Mouse (Mus musculus): ENCODE measurements around the gene Gm28047. TPM values are rescaled to one million over a fixed set of nuclear protein-coding genes. Genes with fewer than 3 reads are reported as not detected.
"Not testable (repeated sequence)": the region's sequence is repeated elsewhere in the genome, so short reads cannot be mapped to it uniquely, and the experiment has no call there.

The Gm28047 gene
- polyA plus RNA-seq, 1 experiment from 2014 or later = 0.08 TPM

GRCm38 (mm10) chr15:102663825-102664224 lies 39.0 kb upstream of the Gm28047 start:
- no peak for ATAC-seq (ENCODE audit: low FRiP score)
- no peaks in the 10 kb centered on the region for H3K4me1 ChIP-seq (ENCODE audit: control insufficient read depth, insufficient read depth, low read length)
- no peak overlapping the region for H3K4me2 ChIP-seq
- no peak overlapping the region for H3K4me3 ChIP-seq (ENCODE audit: low read depth, low read length)
- no peaks in the 10 kb centered on the region for H3K9me3 ChIP-seq (ENCODE audit: control insufficient read depth, low read length)
- H3K27me3 ChIP-seq (ENCODE audit: control insufficient read depth, insufficient read depth, low read length) = no peaks in the 10 kb centered on the region
- H3K9ac ChIP-seq (ENCODE audit: low read length) = no peak overlapping the region
- H3K36me3 ChIP-seq (ENCODE audit: control insufficient read depth, insufficient read depth, low read length) = peaks cover 21% of the 10 kb centered on the region
- DNase-seq (ENCODE audit: low spot score, missing footprints) = no peak
- WGBS = 88% methylated on average over 8 of the region's 8 CpGs
- no peak overlapping the region for H3K27ac ChIP-seq (ENCODE audit: low read depth, low read length)

- not testable (repeated sequence) for ATAC-seq (ENCODE audit: low FRiP score); H3K27ac ChIP-seq (ENCODE audit: low read depth, low read length); H3K4me2 ChIP-seq; H3K9ac ChIP-seq (ENCODE audit: low read length); DNase-seq (ENCODE audit: low spot score, missing footprints); H3K4me1 ChIP-seq (ENCODE audit: control insufficient read depth, insufficient read depth, low read length); H3K9me3 ChIP-seq (ENCODE audit: control insufficient read depth, low read length); H3K27me3 ChIP-seq (ENCODE audit: control insufficient read depth, insufficient read depth, low read length); H3K4me3 ChIP-seq (ENCODE audit: low read depth, low read length)
- peaks cover 21% of the 10 kb centered on the region for H3K36me3 ChIP-seq (ENCODE audit: control insufficient read depth, insufficient read depth, low read length)
- no CpG with 5 or more reads among the region's 2 CpGs for whole genome bisulfite sequencing
Measured at GRCm38 (mm10) chr15:102662601-102663000, 37.7 kb upstream of the Gm28047 start.

GRCm38 (mm10) chr15:102657926-102658381 lies 33.1 kb upstream of the Gm28047 start:
- ATAC-seq (ENCODE audit: low FRiP score) = no peak
- DNase-seq (ENCODE audit: low spot score, missing footprints) = peak; percentile 85
- Histone ChIP-seq H3K4me3 (ENCODE audit: low read depth, low read length) (no peak overlapping the region), H3K4me1 (ENCODE audit: control insufficient read depth, insufficient read depth, low read length) (no peaks in the 10 kb centered on the region), H3K27me3 (ENCODE audit: control insufficient read depth, insufficient read depth, low read length) (no peaks in the 10 kb centered on the region), H3K36me3 (ENCODE audit: control insufficient read depth, insufficient read depth, low read length) (peaks cover 4% of the 10 kb centered on the region; the same call in 1 of the 2 replicates), H3K9ac (ENCODE audit: low read length) (no peak overlapping the region), H3K9me3 (ENCODE audit: control insufficient read depth, low read length) (no peaks in the 10 kb centered on the region), H3K27ac (ENCODE audit: low read depth, low read length) (no peak overlapping the region), H3K4me2 (no peak overlapping the region)
- WGBS = 82% methylated on average over 3 of the region's 3 CpGs

DNA sequence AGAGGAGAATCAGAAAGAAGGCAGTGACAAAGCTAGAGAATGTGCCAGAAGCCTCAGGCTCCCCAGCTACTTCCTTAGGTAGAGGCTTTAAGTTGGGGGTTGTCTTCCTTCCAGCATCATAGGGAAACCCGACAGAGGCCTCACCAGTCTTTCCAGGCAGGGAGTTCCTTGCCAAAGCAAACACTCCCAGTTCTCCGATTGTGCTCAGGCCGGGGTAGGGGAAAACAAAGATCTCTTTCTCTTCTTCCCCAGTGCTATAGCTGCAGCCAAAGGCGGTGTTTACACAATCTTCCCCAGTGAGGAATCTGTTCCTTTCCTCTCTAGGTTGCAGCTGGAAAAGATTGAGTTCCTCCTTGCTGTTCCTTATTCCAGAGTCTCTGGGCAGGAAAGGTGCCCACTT lies 31.8 kb upstream of the Gm28047 start:
- H3K9ac ChIP-seq (ENCODE audit: low read length) = no peak overlapping the region
- 25% methylated on average over 4 of the region's 4 CpGs for WGBS
- no peaks in the 10 kb centered on the region for H3K4me1 ChIP-seq (ENCODE audit: control insufficient read depth, insufficient read depth, low read length)
- no peak overlapping the region for H3K27ac ChIP-seq (ENCODE audit: low read depth, low read length)
- no peak overlapping the region for H3K4me2 ChIP-seq
- ATAC-seq (ENCODE audit: low FRiP score) = no peak
- no peaks in the 10 kb centered on the region for H3K36me3 ChIP-seq (ENCODE audit: control insufficient read depth, insufficient read depth, low read length)
- no peak overlapping the region for H3K4me3 ChIP-seq (ENCODE audit: low read depth, low read length)
- H3K9me3 ChIP-seq (ENCODE audit: control insufficient read depth, low read length) = no peaks in the 10 kb centered on the region
- DNase-seq (ENCODE audit: low spot score, missing footprints) = no peak
- no peaks in the 10 kb centered on the region for H3K27me3 ChIP-seq (ENCODE audit: control insufficient read depth, insufficient read depth, low read length)

GRCm38 (mm10) chr15:102651928-102652660 lies 27.2 kb upstream of the Gm28047 start:
- not testable (repeated sequence) for H3K4me1 ChIP-seq (ENCODE audit: control insufficient read depth, insufficient read depth, low read length); H3K9ac ChIP-seq (ENCODE audit: low read length); H3K36me3 ChIP-seq (ENCODE audit: control insufficient read depth, insufficient read depth, low read length); DNase-seq (ENCODE audit: low spot score, missing footprints); H3K27ac ChIP-seq (ENCODE audit: low read depth, low read length); H3K4me3 ChIP-seq (ENCODE audit: low read depth, low read length); H3K27me3 ChIP-seq (ENCODE audit: control insufficient read depth, insufficient read depth, low read length); H3K9me3 ChIP-seq (ENCODE audit: control insufficient read depth, low read length); ATAC-seq (ENCODE audit: low FRiP score); H3K4me2 ChIP-seq
- 86% methylated on average over 8 of the region's 9 CpGs for WGBS

DNA sequence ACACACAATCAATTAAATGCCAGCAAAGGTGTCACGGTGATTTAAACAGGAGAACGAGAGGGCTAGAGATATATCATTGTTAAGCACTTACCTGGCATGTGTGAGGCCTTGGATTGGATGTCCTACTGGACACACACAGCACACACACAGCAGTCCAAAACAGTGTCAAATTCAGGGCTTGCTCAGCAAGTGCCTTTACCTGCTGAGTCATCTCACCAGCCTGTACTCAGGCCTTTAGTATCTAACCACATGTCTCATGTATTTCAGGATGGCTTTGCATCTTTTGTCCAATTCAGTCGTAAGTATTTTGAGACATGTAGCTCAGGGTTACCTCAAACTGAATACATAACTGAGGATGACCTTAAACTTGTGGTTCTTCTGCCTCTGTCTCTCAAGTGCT lies 26.2 kb upstream of the Gm28047 start:
- Histone ChIP-seq H3K4me3 (ENCODE audit: low read depth, low read length) (no peak overlapping the region), H3K4me1 (ENCODE audit: control insufficient read depth, insufficient read depth, low read length) (no peaks in the 10 kb centered on the region), H3K9ac (ENCODE audit: low read length) (no peak overlapping the region), H3K27me3 (ENCODE audit: control insufficient read depth, insufficient read depth, low read length) (no peaks in the 10 kb centered on the region), H3K36me3 (ENCODE audit: control insufficient read depth, insufficient read depth, low read length) (no peaks in the 10 kb centered on the region), H3K4me2 (no peak overlapping the region), H3K9me3 (ENCODE audit: control insufficient read depth, low read length) (no peaks in the 10 kb centered on the region), H3K27ac (ENCODE audit: low read depth, low read length) (no peak overlapping the region)
- WGBS = 87% methylated on average over 3 of the region's 3 CpGs
- no peak for ATAC-seq (ENCODE audit: low FRiP score)
- DNase-seq (ENCODE audit: low spot score, missing footprints) = no peak

- 89% methylated on average over 3 of the region's 3 CpGs for WGBS
Measured at GRCm38 (mm10) chr15:102635817-102636216, 10.9 kb upstream of the Gm28047 start.

DNA sequence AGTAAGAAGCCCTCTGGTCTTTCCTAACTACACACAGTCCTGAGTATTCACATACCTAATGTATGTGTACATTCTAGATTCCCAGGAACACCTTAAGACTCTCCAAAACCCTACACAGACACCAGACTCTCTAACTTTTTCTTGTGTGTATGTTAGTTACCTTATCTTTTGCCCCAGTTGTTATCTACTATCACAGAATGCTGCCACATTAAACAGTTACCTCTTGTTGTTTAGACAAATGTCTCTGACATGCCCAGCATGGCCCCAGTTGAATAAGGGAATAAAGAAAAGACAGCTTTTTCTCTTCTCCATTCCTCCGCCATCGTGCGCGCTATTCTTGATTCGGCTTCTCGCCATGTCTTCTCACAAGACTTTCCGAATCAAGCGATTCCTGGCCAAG lies 9.8 kb upstream of the Gm28047 start:
- H3K9ac ChIP-seq (ENCODE audit: low read length) = no peak overlapping the region
- no peaks in the 10 kb centered on the region for H3K9me3 ChIP-seq (ENCODE audit: control insufficient read depth, low read length)
- DNase-seq (ENCODE audit: low spot score, missing footprints) = no peak
- H3K27ac ChIP-seq (ENCODE audit: low read depth, low read length) = no peak overlapping the region
- no peaks in the 10 kb centered on the region for H3K27me3 ChIP-seq (ENCODE audit: control insufficient read depth, insufficient read depth, low read length)
- no peak overlapping the region for H3K4me2 ChIP-seq
- no peak overlapping the region for H3K4me3 ChIP-seq (ENCODE audit: low read depth, low read length)
- no peaks in the 10 kb centered on the region for H3K4me1 ChIP-seq (ENCODE audit: control insufficient read depth, insufficient read depth, low read length)
- ATAC-seq (ENCODE audit: low FRiP score) = no peak
- WGBS = 88% methylated on average over 8 of the region's 8 CpGs
- no peaks in the 10 kb centered on the region for H3K36me3 ChIP-seq (ENCODE audit: control insufficient read depth, insufficient read depth, low read length)

More at GRCm38 (mm10) chr15:102635817-102636216, 10.9 kb upstream of the Gm28047 start:
- Histone ChIP-seq H3K27ac (ENCODE audit: low read depth, low read length) (no peak overlapping the region), H3K9ac (ENCODE audit: low read length) (no peak overlapping the region), H3K36me3 (ENCODE audit: control insufficient read depth, insufficient read depth, low read length) (no peaks in the 10 kb centered on the region), H3K27me3 (ENCODE audit: control insufficient read depth, insufficient read depth, low read length) (no peaks in the 10 kb centered on the region), H3K4me3 (ENCODE audit: low read depth, low read length) (no peak overlapping the region), H3K4me2 (no peak overlapping the region), H3K4me1 (ENCODE audit: control insufficient read depth, insufficient read depth, low read length) (no peaks in the 10 kb centered on the region), H3K9me3 (ENCODE audit: control insufficient read depth, low read length) (no peaks in the 10 kb centered on the region)
- ATAC-seq (ENCODE audit: low FRiP score) (no peak), DNase-seq (ENCODE audit: low spot score, missing footprints) (no peak)

GRCm38 (mm10) chr15:102625687-102626055 lies 804 bp upstream of the Gm28047 start:
- DNase-seq (ENCODE audit: low spot score, missing footprints) = peak; percentile 95
- peak overlapping the region; percentile 97 for H3K27ac ChIP-seq (ENCODE audit: low read depth, low read length)
- no peaks in the 10 kb centered on the region for H3K9me3 ChIP-seq (ENCODE audit: control insufficient read depth, low read length)
- H3K4me3 ChIP-seq (ENCODE audit: low read depth, low read length) = peak overlapping the region; percentile 67
- H3K36me3 ChIP-seq (ENCODE audit: control insufficient read depth, insufficient read depth, low read length) = no peaks in the 10 kb centered on the region
- peak overlapping the region; percentile 88 for H3K9ac ChIP-seq (ENCODE audit: low read length)
- no peak for ATAC-seq (ENCODE audit: low FRiP score)
- peak overlapping the region; percentile 86 for H3K4me2 ChIP-seq
- no peaks in the 10 kb centered on the region for H3K27me3 ChIP-seq (ENCODE audit: control insufficient read depth, insufficient read depth, low read length)
- 2% methylated on average over 18 of the region's 18 CpGs for WGBS
- H3K4me1 ChIP-seq (ENCODE audit: control insufficient read depth, insufficient read depth, low read length) = peaks cover 6% of the 10 kb centered on the region

Data from midbrain, embryonic 11.5 days (tissue).